Mouse (Mus musculus): ENCODE results near the gene 4930444G20Rik.
"Not testable (repeated sequence)": the region's sequence is repeated elsewhere in the genome, so short reads cannot be mapped to it uniquely, and the experiment has no call there.

The 4930444G20Rik gene

DNA sequence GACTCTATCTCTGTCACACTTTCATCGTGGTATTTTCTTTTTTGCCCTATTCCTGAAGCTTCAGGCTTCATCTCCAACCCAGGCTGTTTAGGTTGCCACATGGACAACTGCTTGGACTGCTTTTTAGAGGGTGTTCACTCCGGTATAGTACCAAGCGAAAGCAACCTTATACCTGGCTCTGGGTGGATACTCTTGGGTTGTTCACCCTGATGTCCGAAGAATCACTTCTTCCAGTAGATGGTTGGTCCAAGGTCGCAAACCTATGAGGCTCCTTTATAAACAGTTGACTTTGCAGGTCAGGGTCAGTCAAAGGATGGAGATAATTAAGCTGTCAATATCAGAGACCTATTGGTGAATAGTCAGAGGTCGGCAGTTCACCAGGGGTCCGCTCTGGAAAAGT, at the start of gene 4930444G20Rik:
TSS of gene 4930444G20Rik (minus strand) at position 101 of the 400 bp plus-strand sequence.
- not testable (repeated sequence) for DNase-seq (ENCODE audit: low spot score in 2 of 2)

DNA sequence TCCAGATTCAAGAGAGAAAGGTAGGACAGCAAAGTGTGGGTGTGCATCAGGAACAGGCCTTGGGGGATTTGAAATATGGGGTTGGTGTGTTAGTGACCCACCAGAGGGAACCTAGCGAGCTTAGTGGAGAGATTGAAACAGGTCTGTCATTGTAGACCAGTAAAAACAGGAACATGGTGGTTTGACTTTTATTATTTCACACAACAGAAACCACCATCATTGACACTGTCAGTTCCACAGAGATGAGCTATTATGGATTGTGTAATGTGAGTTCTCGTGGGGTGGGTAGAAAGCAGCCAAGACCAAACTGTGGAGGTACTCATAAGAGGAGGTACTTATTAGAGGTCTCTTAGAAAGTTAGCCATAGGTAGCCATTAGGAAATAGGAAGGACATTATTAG, 6.7 kb upstream of the 4930444G20Rik start:
- no peak for DNase-seq (ENCODE audit: low spot score in 2 of 2)

GRCm38 (mm10) chr10:22072739-22073138, 4.9 kb upstream of the 4930444G20Rik start:
- no peak for DNase-seq (ENCODE audit: low spot score in 2 of 2)

DNA sequence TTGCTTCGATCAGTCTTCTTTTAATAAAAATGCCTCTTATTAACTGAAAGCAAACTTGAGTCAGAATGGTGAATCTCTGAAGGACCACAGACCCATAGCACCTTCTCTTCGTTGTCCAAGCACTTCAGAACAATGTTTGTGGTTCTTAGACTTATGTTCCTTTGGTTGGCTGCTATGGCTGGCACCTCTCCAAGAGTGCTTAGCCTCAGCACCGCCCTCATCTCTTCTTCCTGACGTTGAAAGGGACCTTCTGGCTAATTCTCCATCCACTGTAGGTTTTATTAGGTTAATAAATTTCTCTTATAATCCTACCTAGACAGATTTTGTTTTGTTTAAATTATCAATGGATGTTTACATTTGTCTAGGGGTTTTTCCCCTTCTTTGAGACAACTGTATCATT, 2.7 kb upstream of the 4930444G20Rik start:
- DNase-seq (ENCODE audit: low spot score in 2 of 2) = no peak

- DNase-seq (ENCODE audit: low spot score in 2 of 2) = no peak
Measured at GRCm38 (mm10) chr10:22070168-22070567, 2.3 kb upstream of the 4930444G20Rik start.

GRCm38 (mm10) chr10:22059415-22059814, 8.5 kb downstream of the 4930444G20Rik start:
- no peak for DNase-seq (ENCODE audit: low spot score in 2 of 2)

DNA sequence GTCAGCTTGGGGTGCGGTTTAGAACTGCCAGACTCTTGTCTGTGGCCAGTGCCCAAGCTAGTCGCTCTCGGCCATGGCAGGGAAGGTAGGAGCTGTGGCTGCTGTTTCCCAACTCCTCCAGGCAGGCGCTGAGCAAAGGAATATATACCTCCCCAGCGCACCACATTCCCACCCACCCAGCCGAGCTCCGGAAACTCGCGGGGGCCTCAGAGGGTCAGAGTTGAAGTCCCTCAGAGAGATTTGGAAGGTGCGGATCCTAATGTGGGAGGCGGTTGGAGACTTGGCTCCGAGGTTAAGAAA, 8.9 kb downstream of the 4930444G20Rik start:
- DNase-seq (ENCODE audit: low spot score in 2 of 2) = no peak

- peak; percentile 86 to 89 for DNase-seq (ENCODE audit: low spot score in 2 of 2)
Measured at GRCm38 (mm10) chr10:22058218-22059025, 9.5 kb downstream of the 4930444G20Rik start.

DNA sequence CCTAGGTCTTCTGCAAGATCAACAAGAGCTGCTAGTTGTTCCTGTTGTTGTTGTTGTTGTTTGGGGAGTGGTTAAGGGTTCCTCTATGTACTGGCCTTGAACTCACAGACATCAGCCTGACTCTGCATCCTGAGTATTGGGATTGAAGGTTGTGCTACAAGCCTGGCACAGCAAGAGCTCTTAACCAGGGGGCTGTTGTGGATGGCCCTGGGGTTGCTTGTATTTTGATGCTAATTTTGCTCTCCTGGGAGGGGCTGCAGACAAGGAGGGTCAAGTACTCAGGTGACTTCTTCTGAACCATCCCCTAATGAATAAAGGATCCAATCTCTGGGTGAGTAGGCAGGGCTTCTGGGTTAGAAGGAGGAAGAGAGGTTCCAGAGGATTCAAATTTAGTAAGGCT, 12.6 kb downstream of the 4930444G20Rik start:
- no peak for DNase-seq (ENCODE audit: low spot score in 2 of 2)

DNA sequence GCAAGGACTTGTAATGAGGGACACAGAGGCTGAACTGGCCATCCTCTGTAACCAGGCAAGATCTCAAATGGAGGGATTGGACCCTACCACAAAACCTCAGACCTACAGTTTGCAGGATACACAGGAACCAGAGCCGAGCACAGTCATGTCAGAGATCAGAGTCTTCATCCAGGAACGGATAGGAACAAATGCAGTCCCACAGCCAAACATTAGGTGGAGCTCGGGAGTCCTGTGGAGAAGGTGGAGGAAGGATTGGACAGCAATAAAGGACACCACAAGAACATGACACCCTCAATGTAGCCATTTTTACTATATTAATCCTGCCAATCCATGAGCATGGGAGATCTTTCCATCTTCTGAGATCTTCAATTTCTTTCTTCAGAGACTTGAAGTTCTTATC, 31.6 kb downstream of the 4930444G20Rik start:
- peak in 1 of 2 experiments; percentile 10 for DNase-seq (ENCODE audit: low spot score in 2 of 2)

GRCm38 (mm10) chr10:22034303-22034702, 33.6 kb downstream of the 4930444G20Rik start:
- no peak for DNase-seq (ENCODE audit: low spot score in 2 of 2)

DNA sequence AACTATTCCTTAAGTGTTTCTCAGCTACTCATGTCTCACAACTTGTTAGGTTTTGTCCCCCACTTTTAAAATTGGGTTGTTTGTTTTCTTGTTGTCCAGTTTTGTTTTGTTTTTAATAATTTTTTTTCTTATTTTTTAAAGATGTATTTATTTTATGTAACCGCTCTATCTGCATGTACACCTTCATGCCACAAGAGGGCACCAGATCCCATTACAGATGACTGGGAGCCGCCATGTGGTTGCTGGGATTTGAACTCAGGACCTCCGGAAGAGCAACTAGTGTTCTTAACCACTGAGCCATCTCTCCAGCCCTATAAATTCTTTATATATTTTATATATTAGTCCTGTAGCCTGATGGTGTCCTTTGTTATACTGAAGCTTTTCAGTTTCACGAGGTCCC, 49.3 kb downstream of the 4930444G20Rik start:
- no peak for DNase-seq (ENCODE audit: low spot score in 2 of 2)

GRCm38 (mm10) chr10:22017469-22018159, 50.3 kb downstream of the 4930444G20Rik start:
- no peak for DNase-seq (ENCODE audit: low spot score in 2 of 2)
